Mouse (Mus musculus): ENCODE measurements around the gene Wdr19.
A peak's percentile ranks its signal among the peaks of the same experiment; 100 is the strongest.
"Not testable (repeated sequence)": the region's sequence is repeated elsewhere in the genome, so short reads cannot be mapped to it uniquely, and the experiment has no call there.

Gene Wdr19

GRCm38 (mm10) chr5:65204726-65205125 lies 5.2 kb downstream of the Wdr19 start:
- DNase-seq: no peak

DNA sequence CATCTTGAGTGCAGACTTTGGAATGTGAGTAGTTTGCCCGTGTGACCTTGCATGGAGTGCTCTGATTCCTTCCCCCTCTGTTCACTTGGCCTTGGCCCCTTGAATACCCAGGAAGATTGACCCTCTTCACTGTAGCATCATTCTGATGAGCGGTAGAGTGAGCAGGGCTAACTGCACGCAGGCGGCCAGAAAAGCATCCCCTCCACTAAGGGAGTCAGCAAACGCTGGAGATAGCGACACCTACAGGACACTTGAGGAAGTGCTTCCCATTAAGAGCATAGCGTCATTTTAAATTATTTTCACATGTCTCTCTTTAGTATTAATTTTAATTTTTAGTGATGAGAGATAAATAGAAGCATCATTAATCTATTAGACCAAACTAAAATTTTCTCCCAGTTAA lies 13.8 kb downstream of the Wdr19 start:
- DNase-seq: peak; percentile 64

DNA sequence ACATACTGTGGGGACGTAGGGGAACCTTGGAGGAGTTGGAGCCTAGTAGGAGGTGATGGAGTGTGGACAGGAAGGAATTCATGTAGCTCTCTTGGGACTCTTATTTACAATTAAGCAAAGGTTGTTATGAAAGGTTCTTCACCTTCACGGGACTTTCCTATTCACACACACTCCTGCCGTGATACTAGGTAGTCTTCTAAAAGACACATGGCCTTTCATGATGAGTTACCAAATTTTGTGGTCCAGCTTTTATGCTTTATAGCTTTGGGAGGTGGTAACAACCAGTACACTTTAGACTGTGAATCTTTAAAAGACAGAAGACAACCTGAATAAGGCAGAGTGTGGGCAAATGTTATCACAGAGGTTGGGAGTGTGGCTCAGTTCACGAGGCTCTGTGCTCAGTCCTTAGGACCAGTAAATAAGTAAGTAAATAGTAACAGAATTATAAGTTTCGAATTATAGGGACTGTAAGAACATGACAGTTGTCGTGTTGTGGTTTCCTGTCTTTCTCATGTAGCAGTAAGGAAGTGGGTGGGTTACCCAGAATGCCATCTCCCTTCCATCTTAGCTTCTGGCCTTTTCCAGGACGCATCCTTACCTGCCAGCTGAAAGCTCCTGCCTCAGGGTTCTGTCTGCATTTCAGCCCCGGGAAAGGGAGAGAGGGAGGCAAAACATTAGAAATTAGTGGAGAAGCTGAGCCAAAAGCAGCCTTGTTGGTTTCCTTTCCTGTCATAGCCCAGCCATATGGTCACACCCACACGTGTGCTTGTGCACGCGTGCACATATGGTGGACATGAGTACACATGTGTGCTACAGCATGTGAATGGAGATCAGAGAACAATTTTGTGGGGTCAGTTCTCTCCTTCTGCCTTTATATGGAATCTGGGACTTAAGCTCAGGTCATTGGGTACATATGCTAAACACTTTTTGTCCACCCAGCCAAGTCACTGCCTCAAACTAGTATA lies 18.1 kb downstream of the Wdr19 start:
- no peak for DNase-seq

- no peak for DNase-seq
Observed at GRCm38 (mm10) chr5:65221037-65221436, 21.5 kb downstream of the Wdr19 start.

- DNase-seq: no peak
Observed at GRCm38 (mm10) chr5:65224056-65224455, 24.6 kb downstream of the Wdr19 start.

DNA sequence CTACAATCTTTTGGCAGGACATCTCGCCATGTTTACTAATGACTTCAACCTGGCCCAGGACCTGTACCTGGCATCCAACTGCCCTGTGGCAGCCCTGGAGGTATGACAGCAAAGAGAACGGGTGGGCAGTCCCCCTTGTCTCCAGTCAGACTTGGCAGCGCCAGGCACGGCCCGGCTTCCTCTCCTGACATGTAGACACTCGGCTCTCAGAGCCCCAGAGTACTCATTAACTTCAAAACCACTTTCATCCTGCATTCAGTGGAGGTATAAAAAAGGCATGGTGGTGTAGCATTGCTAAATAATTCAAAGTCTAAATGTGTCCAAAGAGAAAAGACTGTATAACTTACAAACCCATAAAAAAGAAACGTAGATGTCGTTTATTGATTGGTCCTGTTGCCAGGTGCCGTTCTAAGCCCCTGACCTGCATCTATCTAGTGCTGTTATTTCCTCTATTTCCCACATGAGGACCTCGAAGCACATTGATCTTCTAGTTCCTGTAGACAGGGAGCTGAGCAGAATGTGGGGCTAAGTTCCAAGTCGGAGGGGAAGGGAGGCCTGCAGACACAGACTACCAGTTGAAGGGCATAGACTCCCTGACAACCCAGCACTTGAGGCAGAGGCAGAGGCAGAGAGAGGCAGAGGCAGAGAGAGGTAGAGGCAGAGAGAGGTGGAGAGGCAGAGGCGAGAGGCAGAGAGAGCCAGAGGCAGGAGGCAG lies 31.9 kb downstream of the Wdr19 start:
- no peak for DNase-seq

DNA sequence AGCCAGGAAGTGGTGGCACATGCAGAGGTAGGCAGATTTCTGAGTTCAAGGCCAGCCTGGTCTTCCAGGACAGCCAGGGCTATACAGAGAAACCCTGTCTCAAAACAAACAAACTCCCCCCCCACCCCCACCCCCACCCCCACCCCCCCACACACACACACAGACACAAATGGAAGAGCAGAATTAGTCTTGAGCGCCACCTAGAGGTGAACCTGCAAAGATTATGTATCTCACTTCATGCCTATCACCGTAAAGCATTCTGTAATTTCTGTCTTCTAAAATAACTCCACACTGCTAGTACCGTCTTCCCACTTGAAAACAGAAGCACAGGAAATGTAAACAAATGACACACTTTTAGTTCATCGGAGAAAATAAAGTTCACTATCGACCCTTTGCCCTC lies 43.2 kb downstream of the Wdr19 start:
- peak; percentile 63 for DNase-seq

DNA sequence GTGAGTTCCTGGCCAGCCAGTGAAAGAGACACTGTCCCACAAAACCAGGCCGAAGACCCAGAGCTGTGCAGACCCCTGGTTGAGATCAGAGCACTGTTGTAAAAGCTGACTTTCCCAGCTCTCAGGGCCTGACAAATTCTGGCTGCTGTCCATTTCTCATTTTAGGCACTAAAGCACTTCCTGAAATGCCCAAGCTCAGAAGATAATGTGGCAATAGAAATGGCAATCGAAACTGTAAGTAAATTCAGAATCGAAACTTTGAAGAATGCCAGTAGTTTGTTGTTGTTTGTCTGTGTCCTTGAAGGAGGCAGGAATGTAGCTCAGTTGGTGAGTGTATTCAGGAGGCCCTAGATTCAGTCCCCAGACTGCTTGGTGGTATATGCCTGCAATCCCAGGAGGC lies 47.8 kb downstream of the Wdr19 start:
- no peak for DNase-seq

DNA sequence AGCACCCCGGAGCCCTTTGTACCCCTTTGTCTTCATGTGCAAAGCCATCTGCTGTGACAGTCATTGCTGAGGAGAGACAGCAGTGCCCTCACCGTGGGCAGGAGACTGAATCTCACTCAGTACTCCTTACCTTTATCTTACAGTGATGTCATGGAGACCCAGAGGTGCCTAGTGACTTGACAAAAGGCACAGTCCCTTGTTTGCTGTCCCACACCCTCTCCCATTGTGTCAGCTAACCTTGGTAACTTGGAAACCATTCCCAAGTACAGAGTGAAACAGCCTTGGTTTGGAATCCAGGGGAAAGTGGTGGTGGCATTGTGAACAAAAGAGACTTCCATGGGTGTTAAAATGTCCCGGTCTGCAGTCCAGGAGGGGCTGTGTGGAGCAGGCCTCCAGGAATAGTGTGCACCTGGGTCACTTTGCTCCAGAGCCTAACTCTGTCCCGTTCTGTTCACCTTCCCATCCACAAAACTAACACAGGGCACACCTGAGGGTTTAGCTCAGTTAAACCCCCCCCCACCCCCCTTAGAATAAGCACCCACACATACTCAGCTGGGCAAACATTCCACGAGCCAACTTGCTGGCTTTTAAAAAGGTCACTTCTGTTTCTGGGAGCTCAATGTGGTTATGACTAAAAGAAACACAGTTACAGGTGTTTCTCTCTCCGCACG lies 50.8 kb downstream of the Wdr19 start:
- no peak for DNase-seq

DNA sequence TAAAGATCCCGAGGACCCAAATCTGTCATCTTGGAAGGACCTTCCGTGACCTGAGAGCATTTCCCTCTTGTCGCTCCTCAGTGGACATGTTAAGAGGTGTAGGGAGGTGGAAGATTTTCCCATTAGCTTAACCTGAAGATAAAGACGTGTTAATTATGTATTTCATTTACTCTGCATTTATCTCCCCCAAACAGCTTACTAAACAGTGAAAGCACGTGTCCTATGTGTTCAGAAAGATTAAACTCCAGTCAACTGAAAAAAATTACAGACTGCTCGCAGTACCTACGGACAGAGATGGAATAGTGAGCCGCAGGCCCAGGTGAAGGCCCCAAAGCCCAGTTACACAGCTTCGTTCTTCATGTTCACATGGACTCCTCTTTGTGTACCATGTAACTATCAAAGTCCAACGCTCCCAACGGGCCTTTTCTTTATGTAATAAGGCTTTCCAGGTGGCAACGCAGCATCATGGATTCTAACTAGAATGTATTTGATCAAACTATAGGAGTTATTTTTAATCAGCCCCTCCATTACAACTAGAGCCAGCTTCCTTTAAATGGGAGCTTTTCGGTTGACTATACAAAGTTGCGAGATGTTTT lies 58.5 kb downstream of the Wdr19 start:
- DNase-seq: no peak

DNA sequence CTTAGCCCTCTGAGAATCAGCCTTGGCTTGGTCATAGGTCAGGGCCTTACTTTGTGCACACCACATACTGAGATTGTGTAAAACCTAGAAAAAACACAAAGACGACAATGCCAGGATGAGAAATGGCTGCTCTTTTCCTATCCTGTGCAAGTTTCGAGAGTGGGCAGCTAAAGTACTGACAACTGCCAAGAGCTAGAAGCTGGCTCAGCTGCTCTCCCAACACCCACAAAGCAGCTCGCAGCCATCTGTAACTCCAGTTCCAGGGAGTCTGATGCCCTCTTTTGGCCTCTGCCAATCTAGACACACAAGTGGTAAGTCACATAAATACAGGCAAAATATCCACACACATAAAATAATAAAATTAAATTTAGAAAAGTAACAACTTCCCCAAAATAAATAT lies 74.5 kb downstream of the Wdr19 start:
- DNase-seq: no peak

GRCm38 (mm10) chr5:65279133-65279651 lies 79.7 kb downstream of the Wdr19 start:
- no peak for DNase-seq

- DNase-seq: no peak
Observed at GRCm38 (mm10) chr5:65281216-65281615, 81.7 kb downstream of the Wdr19 start.

- peak; percentile 77 for DNase-seq
Observed at GRCm38 (mm10) chr5:65284171-65284570, 84.7 kb downstream of the Wdr19 start.

- no peak for DNase-seq
Observed at GRCm38 (mm10) chr5:65287751-65288701, 88.5 kb downstream of the Wdr19 start.

GRCm38 (mm10) chr5:65289009-65289408 lies 89.5 kb downstream of the Wdr19 start:
- not testable (repeated sequence) for DNase-seq

- no peak for DNase-seq
Observed at GRCm38 (mm10) chr5:65293627-65294026, 94.1 kb downstream of the Wdr19 start.

DNA sequence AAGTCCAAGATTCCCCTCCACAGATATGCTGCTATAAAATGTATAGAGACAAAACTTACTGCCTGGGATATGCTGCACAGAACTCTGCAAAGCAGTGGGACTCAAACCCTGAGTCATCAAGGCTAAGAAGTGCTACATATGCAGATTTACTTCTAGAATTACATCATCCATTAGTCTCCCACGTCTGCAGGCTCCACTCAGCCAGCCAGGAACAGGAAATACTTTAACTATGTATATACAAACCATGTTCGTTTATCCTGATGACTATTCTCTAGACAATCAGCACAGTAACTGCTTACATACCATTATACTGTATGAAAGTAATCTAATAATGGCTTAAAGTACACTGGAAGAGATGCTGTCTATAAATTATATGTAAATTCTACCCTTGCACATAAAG lies 94.8 kb downstream of the Wdr19 start:
- DNase-seq: no peak

DNA sequence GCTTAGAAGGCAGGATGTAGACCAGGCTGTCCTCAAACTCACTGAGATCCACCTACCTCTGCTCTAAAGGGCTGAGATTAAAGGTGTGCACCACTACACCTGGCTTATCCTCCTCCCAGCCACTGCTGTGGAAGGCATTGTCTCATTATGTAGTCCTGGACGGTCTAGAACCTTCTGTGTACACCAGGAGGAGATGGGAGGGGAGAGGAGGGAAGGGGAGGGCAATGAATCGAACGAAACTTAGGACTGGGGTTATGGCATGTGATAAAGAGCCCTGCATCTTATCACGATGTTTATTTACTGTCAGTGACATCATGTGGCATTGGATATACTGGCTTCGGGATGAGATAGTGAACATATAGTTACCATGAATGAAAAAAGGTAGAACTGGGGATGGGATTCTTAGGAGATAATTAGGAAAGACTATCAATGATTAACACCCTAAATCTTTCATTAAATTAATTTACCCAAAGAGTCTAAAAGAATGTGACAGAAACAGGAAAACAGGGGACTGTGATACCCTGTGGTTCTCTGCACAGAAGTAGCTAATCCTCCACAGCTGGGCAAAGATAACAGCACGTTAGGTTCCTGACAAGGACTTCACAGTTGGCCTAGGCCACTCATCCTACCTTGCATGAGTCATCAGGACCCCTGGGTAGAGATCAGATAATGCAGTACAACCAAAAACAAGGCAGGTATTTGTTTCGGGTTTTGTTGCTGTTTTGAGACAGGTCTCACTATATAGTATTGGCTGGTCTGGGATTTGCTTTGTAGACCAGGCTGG lies 98.9 kb downstream of the Wdr19 start:
- no peak for DNase-seq

DNA sequence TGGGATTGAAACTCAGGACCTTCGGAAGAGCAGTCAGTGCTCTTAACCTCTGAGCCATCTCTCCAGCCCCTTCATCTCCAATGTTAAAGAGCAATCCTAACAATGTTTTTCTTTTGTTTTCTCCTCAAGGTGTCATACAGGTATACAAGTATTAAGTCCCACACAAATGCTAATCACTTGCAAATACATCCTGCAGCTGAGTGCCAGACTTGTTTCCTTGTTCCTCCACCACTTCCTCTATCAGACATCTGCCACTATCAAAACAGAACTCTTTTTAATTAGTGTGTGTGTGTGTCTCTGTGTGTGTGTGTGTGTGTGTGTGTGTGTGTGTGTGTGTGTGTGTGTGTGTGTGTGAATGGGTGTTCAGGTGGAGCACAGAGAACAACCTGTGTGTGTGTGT lies 100.1 kb downstream of the Wdr19 start:
- DNase-seq: not testable (repeated sequence)

- DNase-seq: no peak
Observed at GRCm38 (mm10) chr5:65300121-65300520, 100.6 kb downstream of the Wdr19 start.
